Mouse (Mus musculus): ENCODE measurements around the gene Otub2. TPM values are rescaled to one million over a fixed set of nuclear protein-coding genes. Genes with fewer than 3 reads are reported as not detected.

The Otub2 gene
- total and polyA plus RNA-seq, 3 experiments, result 8.4 to 126 (median 12.3) TPM

Other genes with a start within 250 kb of the Otub2 start
- gene Prima1, start 146.5 kb upstream of the Otub2 start, total RNA-seq (2012; rRNA removed), result not detected in 2 replicates
- gene Prima1, start 146.5 kb upstream of the Otub2 start, polyA plus RNA-seq (2012; ENCODE audit: insufficient read depth in 1 of 2, insufficient read length in 2 of 2, low read depth in 1 of 2, low replicate concordance in 2 of 2, missing spikeins in 1 of 2), result not detected
- gene Fam181a, start 77.7 kb upstream of the Otub2 start, total RNA-seq (2012; rRNA removed), result not detected in 2 replicates
- not detected for gene Fam181a, start 77.7 kb upstream of the Otub2 start, polyA plus RNA-seq (2012; ENCODE audit: insufficient read depth in 1 of 2, insufficient read length in 2 of 2, low read depth in 1 of 2, low replicate concordance in 2 of 2, missing spikeins in 1 of 2)
- not detected in 2 replicates for gene Asb2, start 32.7 kb upstream of the Otub2 start, total RNA-seq (2012; rRNA removed)
- under 1 TPM in 1 of 2 experiments, not detected in 1; 0.18 TPM for gene Asb2, start 32.7 kb upstream of the Otub2 start, polyA plus RNA-seq (2012; ENCODE audit: insufficient read depth in 1 of 2, insufficient read length in 2 of 2, low read depth in 1 of 2, low replicate concordance in 2 of 2, missing spikeins in 1 of 2)
- 0.98 and 2.1 TPM in 2 replicates for gene 9330161L09Rik, start 19.1 kb downstream of the Otub2 start, total RNA-seq (2012; rRNA removed)
- 1 to 10 TPM in 1 of 2 experiments, not detected in 1; 1.8 TPM for gene 9330161L09Rik, start 19.1 kb downstream of the Otub2 start, polyA plus RNA-seq (2012; ENCODE audit: insufficient read depth in 1 of 2, insufficient read length in 2 of 2, low read depth in 1 of 2, low replicate concordance in 2 of 2, missing spikeins in 1 of 2)
- gene Ddx24, start 37.1 kb downstream of the Otub2 start, total RNA-seq (2012; rRNA removed), result 107 and 113 TPM in 2 replicates
- gene Ddx24, start 37.1 kb downstream of the Otub2 start, polyA plus RNA-seq (2012; ENCODE audit: insufficient read depth in 1 of 2, insufficient read length in 2 of 2, low read depth in 1 of 2, low replicate concordance in 2 of 2, missing spikeins in 1 of 2), result 100 to 1,000 TPM; 124 to 876 TPM
- gene Ifi27, start 45.5 kb downstream of the Otub2 start, total RNA-seq (2012; rRNA removed), result 62.7 and 103 TPM in 2 replicates
- gene Ifi27, start 45.5 kb downstream of the Otub2 start, polyA plus RNA-seq (2012; ENCODE audit: insufficient read depth in 1 of 2, insufficient read length in 2 of 2, low read depth in 1 of 2, low replicate concordance in 2 of 2, missing spikeins in 1 of 2), result 100 to 1,000 TPM in 1 of 2 experiments, not detected in 1; 105 TPM
- gene Ifi27l2a, start 55.0 kb downstream of the Otub2 start, total RNA-seq (2012; rRNA removed), result 3.2 and 4.4 TPM in 2 replicates
- 1 to 10 TPM in 1 of 2 experiments, not detected in 1; 3.5 TPM for gene Ifi27l2a, start 55.0 kb downstream of the Otub2 start, polyA plus RNA-seq (2012; ENCODE audit: insufficient read depth in 1 of 2, insufficient read length in 2 of 2, low read depth in 1 of 2, low replicate concordance in 2 of 2, missing spikeins in 1 of 2)
- gene Ifi27l2b, start 68.5 kb downstream of the Otub2 start, total RNA-seq (2012; rRNA removed), result not detected in 2 replicates
- gene Ifi27l2b, start 68.5 kb downstream of the Otub2 start, polyA plus RNA-seq (2012; ENCODE audit: insufficient read depth in 1 of 2, insufficient read length in 2 of 2, low read depth in 1 of 2, low replicate concordance in 2 of 2, missing spikeins in 1 of 2), result under 1 TPM in 1 of 2 experiments, not detected in 1; 0.07 TPM
- 1.0 and 1.3 TPM in 2 replicates for gene Ppp4r4, start 143.6 kb downstream of the Otub2 start, total RNA-seq (2012; rRNA removed)
- gene Ppp4r4, start 143.6 kb downstream of the Otub2 start, polyA plus RNA-seq (2012; ENCODE audit: insufficient read depth in 1 of 2, insufficient read length in 2 of 2, low read depth in 1 of 2, low replicate concordance in 2 of 2, missing spikeins in 1 of 2), result 1 to 10 TPM in 1 of 2 experiments, not detected in 1; 3.0 TPM
- 0.12 and 0.13 TPM in 2 replicates for gene Serpina10, start 242.8 kb downstream of the Otub2 start, total RNA-seq (2012; rRNA removed)
- under 1 TPM in 1 of 2 experiments, not detected in 1; 0.07 TPM for gene Serpina10, start 242.8 kb downstream of the Otub2 start, polyA plus RNA-seq (2012; ENCODE audit: insufficient read depth in 1 of 2, insufficient read length in 2 of 2, low read depth in 1 of 2, low replicate concordance in 2 of 2, missing spikeins in 1 of 2)

All from MEL (cell line).